Mouse (Mus musculus): ENCODE data around the gene Armh3.

- TF ChIP-seq CTCF (IDR thresholded peaks at IDR 0.05; ENCODE audit: low read depth): no peak
- TF ChIP-seq EP300 (optimal IDR thresholded peaks at IDR 0.05): no peak
Measured at GRCm38 (mm10) chr19:45812673-45813252, 185.5 kb downstream of the Armh3 start.
